Mouse (Mus musculus) adrenal gland, postnatal 25 days (tissue): ENCODE data around the gene L3hypdh. TPM values are rescaled to one million over a fixed set of nuclear protein-coding genes. Genes with fewer than 3 reads are reported as not detected.
A peak's percentile ranks its signal among the peaks of the same experiment; 100 is the strongest.

Experiments
- DNase-seq: peaks from one replicate; pipeline ENCODE4 v3.0.0; 2021; ENCODE audit warnings: mixed read lengths
- long read RNA-seq: library from polyadenylated mRNA; stranded (forward); transcript quantifications from one replicate; pipeline ENCODE4 v2.0.0, GENCODE M21; 2021
- total RNA-seq: library from RNA; stranded (reverse); gene quantifications from 2 replicates; pipeline ENCODE4 v1.2.3, GENCODE M21; 2021

The L3hypdh gene
- 20.2 and 25.5 TPM in 2 replicates for total RNA-seq
- long read RNA-seq, transcript L3hypdh-201 (5 exons, 1,831 nt): major isoform, 34 of 40 reads
- long read RNA-seq, partial matches to known transcripts: 1 of 40 reads
- long read RNA-seq, other reads (novel, unspliced or antisense): 4 of 40 reads

DNA sequence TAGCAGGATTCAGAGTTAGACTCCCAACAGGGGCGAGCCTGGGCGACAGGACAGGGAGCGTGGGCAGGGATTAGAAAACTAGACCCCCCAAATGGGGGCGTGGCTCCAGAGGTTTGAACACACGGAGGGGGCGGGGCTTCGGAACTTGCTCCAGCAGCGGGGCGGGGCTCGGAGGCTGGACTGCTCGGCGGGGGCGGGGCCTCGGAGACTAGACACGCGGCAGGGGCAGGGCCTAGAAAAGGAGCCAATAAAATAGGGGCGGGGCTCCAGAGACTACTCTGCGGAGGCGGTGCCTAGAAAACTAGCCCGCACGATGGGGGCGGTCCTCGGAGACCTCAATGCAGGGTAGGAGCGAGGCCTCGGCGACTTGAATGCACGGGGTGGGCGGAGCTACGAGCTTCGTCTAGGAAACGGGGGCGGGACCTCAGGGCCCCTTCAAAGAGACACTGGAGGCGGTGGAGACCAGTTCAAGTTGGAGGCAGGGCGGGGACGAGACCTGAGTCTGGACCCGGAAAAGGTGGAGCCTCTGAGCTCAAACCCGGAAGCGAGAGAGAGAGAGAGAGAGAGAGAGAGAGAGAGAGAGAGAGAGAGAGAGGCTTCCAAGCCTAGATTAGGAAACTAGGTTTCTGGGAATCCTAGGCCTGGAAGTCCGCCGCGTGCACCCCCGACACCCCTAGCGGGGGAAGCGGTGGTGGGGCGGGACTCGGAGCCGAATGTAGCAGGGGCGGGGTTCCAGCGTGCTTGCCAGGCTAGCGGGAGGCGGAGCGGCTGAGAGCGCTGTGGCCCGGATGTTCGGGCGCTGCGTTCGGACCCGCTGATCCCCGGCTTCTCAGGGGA lies at the start of gene L3hypdh, which contains the start of gene Jkamp:
L3hypdh (minus strand) TSS at position 111 of the 837 bp plus-strand sequence.
Jkamp (plus strand) TSS at position 261 of the 837 bp plus-strand sequence.
- DNase-seq: peak; percentile 100

- DNase-seq: no peak
Measured at GRCm38 (mm10) chr12:72129203-72129602, 44.0 kb upstream of the L3hypdh start.

GRCm38 (mm10) chr12:72115686-72116345 lies 30.6 kb upstream of the L3hypdh start:
- DNase-seq: no peak

DNA sequence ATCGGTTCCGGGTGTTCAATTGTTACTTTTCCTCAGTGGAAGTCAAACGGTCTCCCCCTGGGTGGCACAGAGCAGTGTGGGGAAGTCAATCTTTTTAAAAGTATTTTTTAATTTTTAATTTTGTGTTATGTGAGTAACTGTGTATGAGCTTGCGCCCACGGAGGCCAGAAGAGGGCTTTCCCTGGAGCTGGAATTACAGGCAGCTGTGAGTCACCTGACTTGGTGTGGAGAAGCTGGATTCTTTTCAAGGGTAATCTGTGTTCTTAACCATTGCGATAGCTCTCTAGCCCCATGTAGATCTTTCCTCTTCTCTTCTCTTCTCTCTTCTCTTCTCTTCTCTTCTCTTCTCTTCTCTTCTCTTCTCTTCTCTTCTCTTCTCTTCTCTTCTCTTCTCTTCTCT lies 29.9 kb upstream of the L3hypdh start:
- no peak for DNase-seq

GRCm38 (mm10) chr12:72104525-72105281 lies 19.5 kb upstream of the L3hypdh start:
- DNase-seq: peak; percentile 41

- DNase-seq: no peak
Measured at GRCm38 (mm10) chr12:72104027-72104426, 18.8 kb upstream of the L3hypdh start.

DNA sequence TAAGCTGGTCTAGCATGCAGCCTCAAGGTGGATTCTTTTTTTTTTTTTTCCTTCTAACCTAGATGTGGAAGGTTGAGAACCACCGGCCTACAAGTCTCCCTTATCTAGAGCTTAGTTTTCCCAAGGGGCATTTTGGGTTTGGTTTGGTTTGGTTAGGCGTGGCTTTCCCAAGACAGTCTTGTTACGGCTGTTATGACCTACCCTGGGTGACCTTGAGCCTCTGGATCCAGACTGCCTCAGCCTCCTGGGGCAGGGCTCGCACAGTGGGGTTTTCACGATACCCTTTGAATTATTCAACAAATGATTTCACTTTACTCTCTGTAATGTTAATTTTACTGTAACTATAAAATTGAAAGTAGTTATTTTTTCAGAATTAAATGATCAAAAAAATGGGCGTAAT lies 17.5 kb upstream of the L3hypdh start:
- DNase-seq: no peak

DNA sequence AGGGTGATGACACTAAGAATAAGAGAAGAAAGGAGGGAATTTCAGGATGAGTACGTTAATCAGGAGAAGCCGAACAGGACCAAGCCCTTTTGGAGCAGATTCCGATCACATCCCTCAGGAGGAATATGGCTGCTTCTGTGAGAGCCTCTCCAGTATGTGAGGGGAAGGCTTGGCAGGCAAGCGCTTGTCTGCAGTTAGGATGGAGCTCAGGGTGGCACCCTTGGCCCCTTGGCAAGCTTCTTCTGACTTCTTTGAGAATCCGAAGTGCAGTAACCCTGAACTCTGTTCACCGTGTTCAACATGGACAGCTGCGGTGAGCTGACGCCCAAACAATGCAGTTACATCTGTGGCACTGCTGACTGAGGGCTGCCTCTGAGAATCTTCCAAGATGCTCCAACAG lies 11.7 kb upstream of the L3hypdh start:
- no peak for DNase-seq

DNA sequence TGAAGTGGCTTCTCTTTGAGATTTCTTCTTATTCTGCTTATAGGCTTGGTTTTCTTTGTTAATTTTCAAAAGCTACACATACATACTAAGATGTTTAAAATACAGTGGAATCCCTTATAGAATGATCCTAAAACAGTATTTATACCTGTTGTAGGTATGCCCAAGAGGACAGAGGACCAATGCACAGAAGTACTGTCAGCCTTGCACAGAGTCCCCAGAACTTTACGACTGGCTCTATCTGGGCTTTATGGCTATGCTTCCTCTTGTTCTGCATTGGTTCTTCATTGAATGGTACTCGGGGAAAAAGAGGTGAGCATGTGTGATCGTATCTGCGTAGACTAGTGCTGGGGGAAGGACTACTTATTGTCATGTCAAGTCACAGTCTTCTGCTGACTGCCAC lies 4.6 kb upstream of the L3hypdh start:
- no peak for DNase-seq

GRCm38 (mm10) chr12:72086166-72086825 lies 1.1 kb upstream of the L3hypdh start:
- DNase-seq: peak; percentile 4

- no peak for DNase-seq
Measured at GRCm38 (mm10) chr12:72085024-72085328, 263 bp downstream of the L3hypdh start.

- peak; percentile 61 for DNase-seq
Measured at GRCm38 (mm10) chr12:72084261-72085023, 797 bp downstream of the L3hypdh start.

DNA sequence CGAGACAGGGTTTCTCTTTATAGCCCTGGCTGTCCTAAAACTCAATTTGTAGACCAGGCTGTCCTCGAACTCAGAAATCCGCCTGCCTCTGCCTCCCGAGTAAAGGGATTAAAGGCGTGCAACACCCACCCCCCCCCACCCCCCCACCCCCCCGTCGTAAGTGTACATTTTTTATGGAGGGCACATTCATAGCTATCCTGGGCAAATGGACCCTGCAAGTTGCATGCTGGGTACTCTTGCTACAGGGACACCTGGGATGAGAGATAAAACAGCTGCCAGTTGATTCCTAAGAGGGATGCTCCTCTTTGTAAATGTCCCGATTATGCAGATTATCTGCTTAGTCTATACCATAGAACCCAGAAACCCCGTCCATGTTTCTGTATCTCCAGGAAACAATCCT lies 2.0 kb downstream of the L3hypdh start:
- no peak for DNase-seq

DNA sequence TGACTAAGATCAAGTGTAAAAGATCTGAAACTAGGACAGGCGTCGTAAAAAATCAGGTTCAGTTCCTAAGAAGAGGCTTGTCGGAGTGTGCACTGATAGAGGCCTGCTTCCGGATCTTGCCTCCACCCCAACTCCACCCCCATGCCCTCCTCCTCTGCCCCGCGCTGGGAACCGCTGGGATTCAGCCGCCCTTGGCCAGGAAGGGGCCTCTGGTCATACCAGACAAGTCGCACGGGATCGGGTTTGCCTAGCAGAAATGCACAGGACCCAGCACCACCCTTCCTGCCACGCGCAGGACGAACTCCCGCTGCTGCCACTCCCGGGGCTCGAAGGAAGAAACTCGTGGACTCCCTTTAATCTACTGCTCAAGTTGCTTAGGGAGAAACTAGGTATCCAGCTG lies 2.9 kb downstream of the L3hypdh start:
- peak; percentile 46 for DNase-seq

DNA sequence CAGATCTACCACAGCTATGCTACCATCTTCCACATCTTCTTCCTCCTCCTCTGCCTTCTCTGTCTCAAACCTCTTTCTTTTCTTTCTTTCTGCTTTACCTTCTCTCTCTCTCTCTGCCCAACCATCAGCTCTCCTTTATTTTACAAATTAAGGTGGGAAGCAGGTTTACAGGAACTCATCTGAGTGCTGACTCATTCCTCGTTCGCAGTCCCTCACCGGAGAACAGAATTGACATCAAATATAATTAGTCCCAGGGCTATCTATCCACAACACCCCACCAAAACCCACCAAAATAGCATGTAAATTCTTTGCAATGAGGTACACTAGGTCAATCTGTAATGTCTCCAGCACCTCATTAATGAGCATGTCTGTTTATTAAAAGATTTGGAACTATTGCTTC lies 3.3 kb downstream of the L3hypdh start:
- no peak for DNase-seq

GRCm38 (mm10) chr12:72078248-72078647 lies 7.0 kb downstream of the L3hypdh start:
- no peak for DNase-seq

GRCm38 (mm10) chr12:72070327-72071269 lies 14.6 kb downstream of the L3hypdh start, which contains the start of gene Gpr135:
Gene Gpr135, minus strand, starts transcription at chr12:72071125.
- peak; percentile 86 for DNase-seq

DNA sequence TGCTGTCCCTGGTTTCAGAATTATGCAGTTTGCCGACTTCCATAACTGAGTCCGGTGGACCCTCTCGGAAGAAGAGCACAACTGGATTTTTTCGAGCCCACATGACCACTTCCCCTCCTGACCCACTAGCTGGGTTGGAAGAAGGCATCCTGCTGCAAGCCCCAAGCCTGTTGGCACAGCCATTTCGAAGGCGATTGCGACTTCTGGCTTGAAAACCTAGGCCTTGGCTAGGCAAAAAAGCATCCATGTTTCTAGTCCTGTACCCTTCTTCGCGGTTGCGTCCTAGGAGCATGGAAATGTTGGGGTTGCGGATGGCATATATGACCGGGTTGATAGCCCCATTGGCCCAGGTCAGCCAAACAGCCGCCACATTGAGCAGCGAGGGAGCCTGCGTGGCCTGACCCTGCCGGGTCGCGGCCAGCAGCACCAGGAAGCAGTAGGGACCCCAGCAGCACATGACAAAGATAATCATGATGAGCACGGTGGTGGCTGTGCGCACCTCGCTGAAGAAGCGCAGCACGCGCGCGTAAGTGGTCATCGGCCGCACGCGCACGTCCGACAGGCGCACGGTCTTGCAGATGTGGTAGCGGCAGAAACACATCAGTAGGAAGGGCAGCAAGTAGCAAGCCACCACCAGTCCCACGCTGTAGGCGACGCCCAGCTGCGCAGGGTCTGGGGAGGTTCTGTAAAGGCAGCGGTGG lies 15.5 kb downstream of the L3hypdh start:
- DNase-seq: no peak

DNA sequence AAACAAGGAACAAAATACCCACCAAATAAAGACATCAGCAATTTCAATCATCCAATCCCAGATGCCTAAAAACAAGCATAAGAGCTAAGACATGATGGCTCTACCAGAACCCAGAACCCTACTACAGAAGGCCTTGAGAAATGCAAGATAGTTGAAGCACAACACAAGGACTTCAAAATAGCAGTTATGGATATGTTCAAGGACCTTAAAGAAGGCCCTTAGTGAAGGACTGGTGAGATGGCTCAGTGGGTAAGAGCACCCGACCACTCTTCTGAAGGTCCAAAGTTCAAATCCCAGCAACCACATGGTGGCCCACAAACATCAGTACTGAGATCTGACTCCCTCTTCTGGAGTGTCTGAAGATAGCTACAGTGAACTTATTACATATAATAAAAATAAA lies 27.5 kb downstream of the L3hypdh start:
- no peak for DNase-seq
